Mouse (Mus musculus) adrenal gland, adult 18-20 months (tissue): ENCODE data around the gene Crisp1. TPM values are rescaled to one million over a fixed set of nuclear protein-coding genes. Genes with fewer than 3 reads are reported as not detected.

Experiments
- DNase-seq, 2 experiments: peaks; one replicate each; pipeline ENCODE4 v3.0.0; 2021 to 2022; ENCODE audit warnings: low spot score in 2 of 2
- long read RNA-seq, 2 experiments: library from polyadenylated mRNA; stranded (forward); transcript quantifications; one replicate each; pipeline ENCODE4 v2.0.0; 2021
- total RNA-seq, 2 experiments: library from RNA; stranded (reverse); gene quantifications; 1 replicate in 1 of 2; 2 replicates in 1 of 2; pipeline ENCODE4 v1.2.3; 2021

Gene Crisp1
- total RNA-seq = not detected
- long read RNA-seq, experiment 1 = 0 reads
- long read RNA-seq, experiment 2 = 0 reads

DNA sequence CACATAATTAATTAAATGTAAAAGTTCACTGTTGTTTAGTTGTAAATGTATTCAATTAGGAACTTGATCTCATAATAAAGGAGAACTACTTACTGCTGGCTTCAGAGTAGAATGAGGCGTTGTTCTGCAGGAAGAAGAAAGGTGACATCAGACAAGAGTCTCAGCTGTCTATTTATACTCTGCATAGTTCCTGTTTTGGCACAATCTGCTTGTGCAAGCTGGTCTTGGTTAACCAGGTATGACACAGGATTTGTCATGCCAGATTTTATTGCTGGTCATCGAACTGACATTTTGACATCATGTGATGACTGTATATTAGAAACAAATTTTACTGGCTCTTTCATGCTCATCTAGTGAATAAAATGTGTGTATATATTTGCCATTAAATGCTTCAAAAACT, at the start of gene Crisp1:
Gene Crisp1 (minus strand): TSS at position 146 of the 400 bp plus-strand sequence.
- DNase-seq = no peak

DNA sequence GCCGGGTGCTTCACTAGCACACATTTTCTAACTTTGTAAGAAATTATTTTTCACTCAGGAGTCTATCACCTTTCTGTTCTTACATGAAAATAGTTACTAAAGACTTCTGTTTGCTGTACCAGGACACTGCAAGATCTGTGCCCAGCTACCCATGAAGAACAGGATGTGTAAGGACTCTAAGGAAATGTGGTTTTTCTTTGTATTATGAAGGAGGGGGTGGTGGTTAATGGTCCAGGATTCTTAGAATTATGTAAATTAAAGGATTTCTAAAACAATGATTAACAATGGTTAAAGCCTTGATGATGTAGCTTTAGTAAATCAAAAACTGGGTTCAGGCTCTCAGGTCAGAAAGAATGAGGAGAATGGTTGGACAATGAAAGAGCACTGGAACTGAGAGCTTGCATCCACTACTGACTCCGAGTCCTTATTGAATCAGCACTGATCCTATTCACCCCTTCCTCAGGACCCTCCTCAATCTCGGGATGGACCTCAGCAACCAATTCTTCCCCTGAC, 23.5 kb upstream of the Crisp1 start:
- DNase-seq = no peak

DNA sequence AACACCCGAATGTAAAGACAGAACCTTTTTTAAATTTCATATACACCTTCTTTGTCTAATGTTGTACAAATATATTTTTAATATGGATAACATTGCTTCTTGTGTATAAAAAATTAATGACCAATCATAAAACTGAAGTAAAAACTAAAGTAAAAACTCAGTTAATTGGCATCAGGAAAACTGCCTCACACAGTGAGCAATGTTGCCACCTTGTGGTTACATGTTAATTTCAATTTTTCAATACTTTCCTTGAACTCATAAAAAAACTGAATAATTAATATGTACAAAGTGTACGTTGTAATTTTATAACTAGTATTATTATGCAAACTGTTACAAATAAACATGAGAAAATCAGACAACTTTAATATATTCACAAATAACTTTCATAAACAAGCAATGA, 33.6 kb downstream of the Crisp1 start:
- no peak for DNase-seq

DNA sequence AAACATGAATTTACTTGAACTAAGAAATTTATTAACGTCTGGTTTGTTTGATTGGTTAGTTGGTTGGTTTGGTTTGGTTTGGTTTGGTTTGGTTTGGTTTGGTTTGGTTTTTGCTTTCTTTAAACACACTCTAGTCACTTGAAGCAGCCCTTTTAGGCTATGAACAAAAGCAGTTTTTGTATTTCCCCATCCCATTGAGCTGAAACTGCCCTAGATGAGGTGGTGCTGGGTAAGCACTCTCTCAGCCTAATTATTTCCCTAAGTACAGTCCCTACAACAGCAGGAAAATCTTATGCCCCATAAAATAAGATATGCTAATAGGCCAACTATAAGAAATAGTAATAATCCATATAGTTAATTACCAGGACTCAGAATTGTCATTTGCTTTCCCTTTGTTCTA, 43.5 kb downstream of the Crisp1 start:
- DNase-seq = no peak

DNA sequence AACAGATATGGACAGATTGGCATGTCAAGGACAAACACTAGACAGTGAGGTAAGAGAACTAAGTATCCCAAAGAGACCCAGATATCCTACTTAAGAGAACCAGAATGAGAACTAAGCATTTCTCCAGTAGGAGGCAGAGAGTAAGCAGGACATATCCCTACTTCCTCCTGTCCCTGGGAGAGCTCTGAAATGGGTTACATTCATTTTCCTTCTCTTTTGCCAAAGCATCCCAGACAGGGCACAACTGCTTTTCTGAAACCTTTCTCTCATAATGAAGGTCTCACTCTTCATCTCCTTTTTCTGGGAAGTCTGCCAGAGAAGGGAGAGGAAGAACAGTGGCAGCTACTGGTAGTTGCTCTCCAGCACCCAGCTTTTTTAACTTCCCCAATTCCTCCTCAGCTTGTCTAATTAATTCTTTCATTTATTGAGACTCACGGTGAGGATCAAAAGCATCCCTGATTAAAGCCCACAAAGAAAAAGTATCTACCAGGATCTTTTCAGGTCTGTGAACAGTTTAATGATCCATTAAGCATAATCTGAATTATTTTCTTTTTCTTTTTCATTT, 44.0 kb downstream of the Crisp1 start:
- no peak for DNase-seq

DNA sequence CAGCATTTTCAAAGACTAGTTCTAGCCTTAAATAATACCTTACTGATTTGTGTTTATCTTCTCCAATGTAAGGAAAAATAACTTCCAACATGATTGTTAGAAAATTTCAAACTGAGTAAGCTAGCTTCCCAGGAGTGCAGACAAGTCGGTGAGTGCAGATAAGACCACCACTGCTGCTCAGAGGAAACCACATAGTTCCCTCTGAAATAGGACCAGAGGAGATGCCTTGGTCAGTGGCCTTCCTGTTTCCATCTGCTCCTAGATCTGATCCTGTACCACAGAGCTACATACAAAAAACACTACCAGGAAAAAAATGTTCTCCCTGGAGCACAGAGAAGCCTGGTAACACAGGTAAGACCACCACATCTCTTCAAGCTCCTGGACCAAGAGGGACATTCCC, 66.5 kb downstream of the Crisp1 start:
- DNase-seq = no peak

Other genes with a start within 250 kb of the Crisp1 start
- not detected for gene AC192777.2, start 223.8 kb downstream of the Crisp1 start, total RNA-seq
- not detected for gene Pgk2, start 110.6 kb downstream of the Crisp1 start, total RNA-seq
- not detected for gene Crisp3, start 76.9 kb downstream of the Crisp1 start, total RNA-seq
- not detected for gene Esp8, start 200.8 kb upstream of the Crisp1 start, total RNA-seq
- gene Esp6, start 242.3 kb upstream of the Crisp1 start, total RNA-seq = not detected